Mouse (Mus musculus) heart, postnatal 36 days (tissue): Measurements from ENCODE around the gene B3gnt2. TPM values are rescaled to one million over a fixed set of nuclear protein-coding genes. Genes with fewer than 3 reads are reported as not detected.

Experiments
- DNase-seq, 2 experiments: peaks; one replicate each; pipeline ENCODE4 v3.0.0; 2021 to 2022
- intact Hi-C: fragments of 180-260 bp; cut with DNase I; formaldehyde crosslinking; loops from one replicate; pipeline ENCODE4 v1.15.1; 2025
- total RNA-seq, 2 experiments: library from RNA; stranded (reverse); gene quantifications; 2 replicates each; pipeline ENCODE4 v1.2.3; 2021

The B3gnt2 gene
- total RNA-seq, 2 experiments from 2014 or later, result 6.3 to 7.7 TPM

GRCm38 (mm10) chr11:22851416-22851815, 9.3 kb downstream of the B3gnt2 start:
- no peak for DNase-seq
- intact Hi-C loops, result loop anchor here (10.0 kb wide), 1 partner anchor 453 kb away; the partner anchor contains the start of gene Usp34

GRCm38 (mm10) chr11:22850077-22850476, 10.7 kb downstream of the B3gnt2 start:
- intact Hi-C loops, result loop anchor here (10.0 kb wide), 1 partner anchor 455 kb away; the partner anchor contains the start of gene Usp34

GRCm38 (mm10) chr11:22848649-22849195, 12.0 kb downstream of the B3gnt2 start:
- no peak for DNase-seq
- intact Hi-C loops, result no loop called here

More at GRCm38 (mm10) chr11:22850077-22850476, 10.7 kb downstream of the B3gnt2 start:
- no peak for DNase-seq

- intact Hi-C loops, result no loop called here
- DNase-seq, result no peak
Observed at GRCm38 (mm10) chr11:22847732-22848648, 12.8 kb downstream of the B3gnt2 start.

- intact Hi-C loops, result no loop called here
- DNase-seq, result no peak
Observed at GRCm38 (mm10) chr11:22846960-22847731, 13.6 kb downstream of the B3gnt2 start.

GRCm38 (mm10) chr11:22846093-22846835, 14.5 kb downstream of the B3gnt2 start:
- DNase-seq, result no peak
- intact Hi-C loops, result no loop called here

- intact Hi-C loops, result no loop called here
- no peak for DNase-seq
Observed at GRCm38 (mm10) chr11:22844754-22845718, 15.7 kb downstream of the B3gnt2 start.

GRCm38 (mm10) chr11:22839456-22839855, 21.3 kb downstream of the B3gnt2 start:
- no peak for DNase-seq
- intact Hi-C loops, result no loop called here

- DNase-seq, result no peak
- intact Hi-C loops, result no loop called here
Observed at GRCm38 (mm10) chr11:22838361-22838760, 22.4 kb downstream of the B3gnt2 start.

- intact Hi-C loops, result no loop called here
- no peak for DNase-seq
Observed at GRCm38 (mm10) chr11:22836269-22836668, 24.5 kb downstream of the B3gnt2 start.

GRCm38 (mm10) chr11:22832600-22832999, 28.2 kb downstream of the B3gnt2 start:
- intact Hi-C loops, result no loop called here
- no peak for DNase-seq

- intact Hi-C loops, result no loop called here
- no peak for DNase-seq
Observed at GRCm38 (mm10) chr11:22831916-22832315, 28.8 kb downstream of the B3gnt2 start.

GRCm38 (mm10) chr11:22830684-22831083, 30.1 kb downstream of the B3gnt2 start:
- intact Hi-C loops, result no loop called here
- no peak for DNase-seq

- intact Hi-C loops, result no loop called here
- no peak for DNase-seq
Observed at GRCm38 (mm10) chr11:22830179-22830611, 30.6 kb downstream of the B3gnt2 start.

- intact Hi-C loops, result no loop called here
- DNase-seq, result no peak
Observed at GRCm38 (mm10) chr11:22828988-22829632, 31.7 kb downstream of the B3gnt2 start.

- DNase-seq, result no peak
- intact Hi-C loops, result no loop called here
Observed at GRCm38 (mm10) chr11:22827514-22828080, 33.2 kb downstream of the B3gnt2 start.

- DNase-seq, result no peak
- intact Hi-C loops, result no loop called here
Observed at GRCm38 (mm10) chr11:22826665-22827064, 34.1 kb downstream of the B3gnt2 start.

GRCm38 (mm10) chr11:22826051-22826450, 34.7 kb downstream of the B3gnt2 start:
- intact Hi-C loops, result no loop called here
- DNase-seq, result no peak
